24 mouse cellular contexts compared by ENCODE assay signal in the genomic region with DNA sequence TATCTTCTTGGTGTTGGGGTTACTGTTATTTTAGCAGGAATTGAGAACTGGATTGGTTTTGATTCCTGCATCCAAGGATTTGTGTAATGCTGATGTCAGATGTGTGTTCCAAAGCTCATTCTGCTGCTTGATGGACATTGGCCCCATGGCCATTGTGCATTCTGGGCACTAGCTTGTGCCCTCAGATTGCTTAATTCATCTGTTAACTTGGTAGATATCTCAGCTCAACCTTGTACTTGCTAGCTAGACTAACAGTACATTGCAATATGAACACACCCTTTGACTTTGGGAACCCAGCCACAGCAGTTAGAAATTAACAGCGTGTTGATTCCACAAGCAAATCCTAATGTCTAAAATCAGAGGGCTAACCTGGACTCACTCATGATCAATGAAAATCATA. TPM values are rescaled to one million over a fixed set of nuclear protein-coding genes. Genes with fewer than 3 reads are reported as not detected.
DNase-seq lines count a peak whose midpoint lies in the region; ATAC-seq and TF ChIP-seq lines count a peak whose summit lies in the region.
"Had no signal": no experiment of that assay in that cellular context is flagged by ENCODE, and none has a peak within 500 bp of the region (broad histone marks: within the 10 kb centered on the region; RNA-seq: fewer than 3 reads in every experiment).

No protein-coding gene starts in this region.

- ATAC-seq in intestine, postnatal 0 days = peak; percentile 9; the same call in 1 of the 2 replicates
- ATAC-seq in intestine, embryonic 16.5 days = no peak
- ATAC-seq in lung, embryonic 14.5 days (ENCODE audit: insufficient read depth) = no peak
- no peak for ATAC-seq in lung, postnatal 0 days
- ATAC-seq in liver, embryonic 12.5 days = no peak
- ATAC-seq: inflammation-experienced regulatory T-cells, adult 6 months had no signal

- WGBS in intestine, postnatal 0 days = 58% methylated on average over 1 of the region's 1 CpGs
- WGBS in intestine, embryonic 16.5 days = 78% methylated on average over 1 of the region's 1 CpGs
- WGBS in lung, embryonic 14.5 days = 93% methylated on average over 1 of the region's 1 CpGs
- WGBS in lung, postnatal 0 days = 92% methylated on average over 1 of the region's 1 CpGs
- 94% methylated on average over 1 of the region's 1 CpGs for WGBS in liver, embryonic 12.5 days (ENCODE audit: insufficient replicate concordance)

- peak overlapping the region; percentile 65; the same call in 1 of the 2 replicates for H3K27ac ChIP-seq in intestine, postnatal 0 days (ENCODE audit: low read depth, low read length)
- H3K27ac ChIP-seq in intestine, embryonic 16.5 days (ENCODE audit: low read length) = no peak overlapping the region
- H3K27ac ChIP-seq in lung, embryonic 14.5 days (ENCODE audit: low read depth) = no peak overlapping the region
- H3K27ac ChIP-seq in lung, postnatal 0 days (ENCODE audit: low read length) = no peak overlapping the region
- peak overlapping the region; percentile 98 for H3K27ac ChIP-seq in liver, embryonic 12.5 days
- H3K27ac ChIP-seq: hindbrain, embryonic 13.5 days; layer of hippocampus, adult 2 months; limb, embryonic 15.5 days had no signal

- H3K9me3 ChIP-seq in intestine, postnatal 0 days (ENCODE audit: control insufficient read depth) = no peaks in the 10 kb centered on the region
- no peaks in the 10 kb centered on the region for H3K9me3 ChIP-seq in intestine, embryonic 16.5 days (ENCODE audit: control insufficient read depth, low read length)
- no peaks in the 10 kb centered on the region for H3K9me3 ChIP-seq in lung, embryonic 14.5 days (ENCODE audit: low read depth, low read length)
- no peaks in the 10 kb centered on the region for H3K9me3 ChIP-seq in lung, postnatal 0 days (ENCODE audit: low read length)
- H3K9me3 ChIP-seq in liver, embryonic 12.5 days (replicated peaks) = no peaks in the 10 kb centered on the region
- H3K9me3 ChIP-seq: hindbrain, embryonic 13.5 days; limb, embryonic 15.5 days; megakaryocyte, embryonic 14.5 days had no signal

- DNase-seq in lung, embryonic 14.5 days = no peak
- no peak for DNase-seq in lung, postnatal 0 days (ENCODE audit: low spot score)
- no peak for DNase-seq in urinary bladder, postnatal 36 days (ENCODE audit: low spot score in 2 of 2)
- DNase-seq in embryo, embryonic 11 days = no peak
- DNase-seq: adrenal gland, adult 2 months; cerebellum, adult 11 months; cerebellum, postnatal 14 days; heart, adult 18-20 months; heart, postnatal 10 days; midbrain, embryonic 14.5 days; spleen, adult 18-20 months; thymus, postnatal 25 days had no signal

- TF ChIP-seq CTCF in intestine, postnatal 0 days (IDR thresholded peaks at IDR 0.05; ENCODE audit: low read depth) = no peak
- TF ChIP-seq CTCF in lung, embryonic 14.5 days (IDR thresholded peaks at IDR 0.05; ENCODE audit: low read depth) = no peak
- TF ChIP-seq CTCF in lung, postnatal 0 days (IDR thresholded peaks at IDR 0.05) = no peak

- H3K36me3 ChIP-seq in intestine, postnatal 0 days (ENCODE audit: control insufficient read depth, insufficient read depth) = no peaks in the 10 kb centered on the region
- no peaks in the 10 kb centered on the region for H3K36me3 ChIP-seq in intestine, embryonic 16.5 days (ENCODE audit: control insufficient read depth, insufficient read depth, low read length)
- H3K36me3 ChIP-seq in lung, embryonic 14.5 days (ENCODE audit: insufficient read depth) = no peaks in the 10 kb centered on the region
- H3K36me3 ChIP-seq in lung, postnatal 0 days (ENCODE audit: insufficient read depth, low read length) = no peaks in the 10 kb centered on the region
- peaks cover under 1% of the 10 kb centered on the region; the same call in 1 of the 2 replicates for H3K36me3 ChIP-seq in liver, embryonic 12.5 days
- H3K36me3 ChIP-seq: hindbrain, embryonic 13.5 days; limb, embryonic 15.5 days had no signal

- no peak overlapping the region for H3K9ac ChIP-seq in intestine, postnatal 0 days (ENCODE audit: low read depth, low read length)
- H3K9ac ChIP-seq in intestine, embryonic 16.5 days (ENCODE audit: low read depth, low read length) = no peak overlapping the region
- no peak overlapping the region for H3K9ac ChIP-seq in lung, embryonic 14.5 days
- no peak overlapping the region for H3K9ac ChIP-seq in lung, postnatal 0 days (replicated peaks; ENCODE audit: low read depth)
- H3K9ac ChIP-seq in liver, embryonic 12.5 days = peak overlapping the region; percentile 90
- H3K9ac ChIP-seq: hindbrain, embryonic 13.5 days; limb, embryonic 15.5 days had no signal

- peak overlapping the region; percentile 90 for H3K4me2 ChIP-seq in intestine, postnatal 0 days (replicated peaks; ENCODE audit: low read depth)
- no peak overlapping the region for H3K4me2 ChIP-seq in intestine, embryonic 16.5 days (ENCODE audit: low read depth, low read length)
- peak overlapping the region; percentile 13; the same call in 1 of the 2 replicates for H3K4me2 ChIP-seq in lung, embryonic 14.5 days
- H3K4me2 ChIP-seq in lung, postnatal 0 days (replicated peaks; ENCODE audit: low read depth, low read length) = no peak overlapping the region
- peak overlapping the region; percentile 87 for H3K4me2 ChIP-seq in liver, embryonic 12.5 days
- H3K4me2 ChIP-seq: hindbrain, embryonic 13.5 days; limb, embryonic 15.5 days had no signal

- no peak for TF ChIP-seq EP300 in lung, postnatal 0 days (IDR thresholded peaks at IDR 0.05)

- H3K4me1 ChIP-seq in intestine, postnatal 0 days (replicated peaks; ENCODE audit: control insufficient read depth, insufficient read depth, low read length) = no peaks in the 10 kb centered on the region
- peaks cover 14% of the 10 kb centered on the region for H3K4me1 ChIP-seq in intestine, embryonic 16.5 days (ENCODE audit: control insufficient read depth, insufficient read depth, low read length)
- 0 out of 2 replicates have a peak, but pooled peaks cover 7% of the 10 kb centered on the region for H3K4me1 ChIP-seq in lung, embryonic 14.5 days (ENCODE audit: insufficient read depth)
- H3K4me1 ChIP-seq in lung, postnatal 0 days (ENCODE audit: insufficient read depth, low read depth, low read length) = peaks cover 6% of the 10 kb centered on the region; the same call in 1 of the 2 replicates
- peaks cover 33% of the 10 kb centered on the region for H3K4me1 ChIP-seq in liver, embryonic 12.5 days

- no peak overlapping the region for H3K4me3 ChIP-seq in intestine, postnatal 0 days (ENCODE audit: low read depth, low read length)
- H3K4me3 ChIP-seq in intestine, embryonic 16.5 days (ENCODE audit: low read length) = no peak overlapping the region
- H3K4me3 ChIP-seq in lung, embryonic 14.5 days (ENCODE audit: low read depth, low read length) = no peak overlapping the region
- H3K4me3 ChIP-seq in lung, postnatal 0 days (ENCODE audit: low read depth, low read length) = no peak overlapping the region
- H3K4me3 ChIP-seq in liver, embryonic 12.5 days = peak overlapping the region; percentile 78
- H3K4me3 ChIP-seq: hindbrain, embryonic 13.5 days; layer of hippocampus, adult 2 months; limb, embryonic 15.5 days; megakaryocyte, embryonic 14.5 days had no signal

- H3K27me3 ChIP-seq in intestine, postnatal 0 days (replicated peaks; ENCODE audit: control insufficient read depth, insufficient read depth, low read length) = no peaks in the 10 kb centered on the region
- H3K27me3 ChIP-seq in intestine, embryonic 16.5 days (replicated peaks; ENCODE audit: control insufficient read depth, insufficient read depth, low read length) = no peaks in the 10 kb centered on the region; the same call in 1 of the 2 replicates
- H3K27me3 ChIP-seq in lung, embryonic 14.5 days (ENCODE audit: insufficient read depth, low read length) = 0 out of 2 replicates have a peak, but pooled peaks cover 6% of the 10 kb centered on the region
- no peaks in the 10 kb centered on the region for H3K27me3 ChIP-seq in lung, postnatal 0 days (replicated peaks; ENCODE audit: insufficient read depth, low read length)
- peaks cover 8% of the 10 kb centered on the region for H3K27me3 ChIP-seq in liver, embryonic 12.5 days (replicated peaks)
- H3K27me3 ChIP-seq: megakaryocyte, embryonic 14.5 days had no signal

RNA-seq across cellular contexts. Expression of gene Fahd1, which starts 2.8 kb away (rescaled TPM):
- 165 and 195 TPM in 2 replicates for polyA plus RNA-seq in intestine, postnatal 0 days (2015; fragmentation: Nextera tagmentation; extraction: Ambion mirVana)
- 115 and 132 TPM in 2 replicates for polyA plus RNA-seq in intestine, embryonic 16.5 days (2015; fragmentation: Nextera tagmentation; extraction: Ambion mirVana)
- polyA plus RNA-seq in lung, embryonic 14.5 days (2014; fragmentation: Nextera tagmentation; extraction: Ambion mirVana) = 16.5 and 17.1 TPM in 2 replicates
- polyA plus RNA-seq in lung, postnatal 0 days (2015; fragmentation: Nextera tagmentation; extraction: Ambion mirVana) = 16.7 and 18.3 TPM in 2 replicates
- polyA plus RNA-seq in liver, embryonic 12.5 days (2016; fragmentation: Nextera tagmentation; extraction: Ambion mirVana) = 34.2 and 34.6 TPM in 2 replicates

RNA-seq across cellular contexts. Expression of gene Hagh, which starts 7.4 kb away (rescaled TPM):
- polyA plus RNA-seq in intestine, postnatal 0 days (2015; fragmentation: Nextera tagmentation; extraction: Ambion mirVana) = 104 and 105 TPM in 2 replicates
- 86.5 and 95.5 TPM in 2 replicates for polyA plus RNA-seq in intestine, embryonic 16.5 days (2015; fragmentation: Nextera tagmentation; extraction: Ambion mirVana)
- polyA plus RNA-seq in lung, embryonic 14.5 days (2014; fragmentation: Nextera tagmentation; extraction: Ambion mirVana) = 23.2 and 24.8 TPM in 2 replicates
- polyA plus RNA-seq in lung, postnatal 0 days (2015; fragmentation: Nextera tagmentation; extraction: Ambion mirVana) = 54.5 and 56.8 TPM in 2 replicates
- 61.1 and 64.8 TPM in 2 replicates for polyA plus RNA-seq in liver, embryonic 12.5 days (2016; fragmentation: Nextera tagmentation; extraction: Ambion mirVana)

RNA-seq across cellular contexts. Expression of gene Igfals, which starts 18.4 kb away (rescaled TPM):
- polyA plus RNA-seq in intestine, postnatal 0 days (2015; fragmentation: Nextera tagmentation; extraction: Ambion mirVana) = 17.2 and 18.3 TPM in 2 replicates
- polyA plus RNA-seq in intestine, embryonic 16.5 days (2015; fragmentation: Nextera tagmentation; extraction: Ambion mirVana) = 6.2 and 7.4 TPM in 2 replicates
- polyA plus RNA-seq in lung, embryonic 14.5 days (2014; fragmentation: Nextera tagmentation; extraction: Ambion mirVana) = 0.93 and 1.1 TPM in 2 replicates
- polyA plus RNA-seq in lung, postnatal 0 days (2015; fragmentation: Nextera tagmentation; extraction: Ambion mirVana) = 4.5 and 4.8 TPM in 2 replicates
- polyA plus RNA-seq in liver, embryonic 12.5 days (2016; fragmentation: Nextera tagmentation; extraction: Ambion mirVana) = 5.3 and 5.4 TPM in 2 replicates
- polyA plus RNA-seq: brain, embryonic 14.5 days; forebrain, embryonic 11.5 days; inflammation-experienced regulatory T-cells, adult 6 months; midbrain, embryonic 14.5 days; myocyte; neural tube, embryonic 14.5 days had no signal

RNA-seq across cellular contexts. Expression of gene Nubp2, which starts 38.8 kb away (rescaled TPM):
- 48.0 and 53.5 TPM in 2 replicates for polyA plus RNA-seq in intestine, postnatal 0 days (2015; fragmentation: Nextera tagmentation; extraction: Ambion mirVana)
- 58.9 and 61.3 TPM in 2 replicates for polyA plus RNA-seq in intestine, embryonic 16.5 days (2015; fragmentation: Nextera tagmentation; extraction: Ambion mirVana)
- polyA plus RNA-seq in lung, embryonic 14.5 days (2014; fragmentation: Nextera tagmentation; extraction: Ambion mirVana) = 53.0 and 56.5 TPM in 2 replicates
- polyA plus RNA-seq in lung, postnatal 0 days (2015; fragmentation: Nextera tagmentation; extraction: Ambion mirVana) = 41.3 and 51.3 TPM in 2 replicates
- polyA plus RNA-seq in liver, embryonic 12.5 days (2016; fragmentation: Nextera tagmentation; extraction: Ambion mirVana) = 97.7 and 108 TPM in 2 replicates

RNA-seq across cellular contexts. Expression of gene Spsb3, which starts 39.1 kb away (rescaled TPM):
- 42.3 and 43.4 TPM in 2 replicates for polyA plus RNA-seq in intestine, postnatal 0 days (2015; fragmentation: Nextera tagmentation; extraction: Ambion mirVana)
- 33.9 and 34.4 TPM in 2 replicates for polyA plus RNA-seq in intestine, embryonic 16.5 days (2015; fragmentation: Nextera tagmentation; extraction: Ambion mirVana)
- polyA plus RNA-seq in lung, embryonic 14.5 days (2014; fragmentation: Nextera tagmentation; extraction: Ambion mirVana) = 34.8 and 37.2 TPM in 2 replicates
- 40.2 and 45.4 TPM in 2 replicates for polyA plus RNA-seq in lung, postnatal 0 days (2015; fragmentation: Nextera tagmentation; extraction: Ambion mirVana)
- 37.5 and 40.0 TPM in 2 replicates for polyA plus RNA-seq in liver, embryonic 12.5 days (2016; fragmentation: Nextera tagmentation; extraction: Ambion mirVana)

Comparison
In these comparisons a context has a peak if more than half of its experiments do, and no peak if none do; other contexts are left out.
1. H3K27ac ChIP-seq: peak in intestine, postnatal 0 days (single experiment) and liver, embryonic 12.5 days (single experiment); none in intestine, embryonic 16.5 days (single experiment), lung, embryonic 14.5 days (single experiment) and lung, postnatal 0 days (single experiment).
2. H3K4me2 ChIP-seq: peak in intestine, postnatal 0 days (single experiment), lung, embryonic 14.5 days (single experiment) and liver, embryonic 12.5 days (single experiment); none in intestine, embryonic 16.5 days (single experiment) and lung, postnatal 0 days (single experiment).